Mouse (Mus musculus) kidney, postnatal 0 days (tissue): Measurements from ENCODE around the gene Siah3. TPM values are rescaled to one million over a fixed set of nuclear protein-coding genes. Genes with fewer than 3 reads are reported as not detected.

Source experiments
- ATAC-seq: fragments of 200-750 bp; cut with Nextera tagmentation; replicated peaks from 2 replicates; pipeline ENCODE4 v1.8.0; 2017; ENCODE audit warnings: low read depth, moderate number of reproducible peaks, moderate TSS enrichment, moderate library complexity; ENCODE audit not compliant: low FRiP score
- DNase-seq: peaks from one replicate; pipeline ENCODE4 v3.0.0-alpha.2; 2016; ENCODE audit warnings: low spot score
- H3K27ac ChIP-seq: fragments of 300-500 bp; sonication (generic); 2 replicates; pipeline ENCODE4 v1.5.1; 2014; ENCODE audit warnings: mild to moderate bottlenecking
- H3K27me3 ChIP-seq: fragments of 300-500 bp; sonication (generic); 2 replicates; pipeline ENCODE4 v1.6.1; 2014; ENCODE audit warnings: low read length, mixed read lengths; ENCODE audit not compliant: insufficient read depth
- H3K36me3 ChIP-seq: fragments of 300-500 bp; sonication (generic); 2 replicates; pipeline ENCODE4 v1.6.1; 2014; ENCODE audit warnings: low read length, mixed read lengths; ENCODE audit not compliant: insufficient read depth
- H3K4me1 ChIP-seq: fragments of 300-500 bp; sonication (generic); replicated peaks from 2 replicates; pipeline ENCODE4 v1.6.1; 2014; ENCODE audit warnings: antibody characterized with exemption, low read length, mixed read lengths; ENCODE audit not compliant: insufficient read depth
- H3K4me2 ChIP-seq: fragments of 300-500 bp; sonication (generic); 2 replicates; pipeline ENCODE4 v1.6.1; 2014; ENCODE audit warnings: mild to moderate bottlenecking, low read length, moderate library complexity, mixed read lengths
- H3K4me3 ChIP-seq: fragments of 300-500 bp; sonication (generic); replicated peaks from 2 replicates; pipeline ENCODE4 v1.5.1; 2014; ENCODE audit warnings: low read depth, low read length
- H3K9ac ChIP-seq: fragments of 300-500 bp; sonication (generic); 2 replicates; pipeline ENCODE4 v1.6.1; 2014; ENCODE audit warnings: low read depth, low read length
- H3K9me3 ChIP-seq: fragments of 300-500 bp; sonication (generic); replicated peaks from 2 replicates; pipeline ENCODE4 v1.6.1; 2016; ENCODE audit warnings: low read length, inconsistent platforms, mixed read lengths
- CTCF ChIP-seq: IDR thresholded peaks from 2 replicates; pipeline ENCODE4 v1.5.1; 2016; ENCODE audit warnings: antibody characterized with exemption, low read depth, mild to moderate bottlenecking, moderate library complexity
- WGBS: fragments of 180-500 bp; shearing (Covaris S2); extraction: QIAGEN DNeasy Blood & Tissue Kit; methylation state at CpG from one replicate; pipeline ENCODE4 v1.1.7; 2014; 5-methylcytosine and 5-hydroxymethylcytosine counted together
- polyA plus RNA-seq: library from polyadenylated mRNA; unstranded; fragments of >200 nt; fragmentation: Nextera tagmentation; extraction: Ambion mirVana; gene quantifications from 2 replicates; pipeline ENCODE4 v1.2.1, GENCODE M21; 2015

Siah3 gene
- polyA plus RNA-seq, 1 experiment from 2014 or later: 0.03 TPM

- Histone ChIP-seq H3K27me3 (no peaks in the 10 kb centered on the region), H3K4me3 (no peak overlapping the region), H3K9ac (no peak overlapping the region), H3K4me2 (no peak overlapping the region), H3K4me1 (no peaks in the 10 kb centered on the region), H3K9me3 (no peaks in the 10 kb centered on the region), H3K27ac (no peak overlapping the region), H3K36me3 (no peaks in the 10 kb centered on the region)
- WGBS: 80% methylated on average over 2 of the region's 2 CpGs
- TF ChIP-seq CTCF: no peak
- ATAC-seq (no peak), DNase-seq (no peak)
These were observed 20.1 kb downstream of the Siah3 start for GRCm38 (mm10) chr14:75475887-75476286.

- Histone ChIP-seq H3K4me1 (no peaks in the 10 kb centered on the region), H3K27me3 (no peaks in the 10 kb centered on the region), H3K4me3 (no peak overlapping the region), H3K36me3 (no peaks in the 10 kb centered on the region), H3K4me2 (no peak overlapping the region), H3K9ac (no peak overlapping the region), H3K27ac (no peak overlapping the region), H3K9me3 (no peaks in the 10 kb centered on the region)
- WGBS: 74% methylated on average over 15 of the region's 15 CpGs
- ATAC-seq (no peak), DNase-seq (no peak)
- no peak for TF ChIP-seq CTCF
These were observed 26.7 kb downstream of the Siah3 start for GRCm38 (mm10) chr14:75482231-75483175.

GRCm38 (mm10) chr14:75483176-75483546, 27.4 kb downstream of the Siah3 start:
- Histone ChIP-seq H3K27ac (no peak overlapping the region), H3K36me3 (no peaks in the 10 kb centered on the region), H3K4me2 (no peak overlapping the region), H3K9me3 (no peaks in the 10 kb centered on the region), H3K27me3 (no peaks in the 10 kb centered on the region), H3K9ac (no peak overlapping the region), H3K4me3 (no peak overlapping the region), H3K4me1 (no peaks in the 10 kb centered on the region)
- DNase-seq: no peak
- TF ChIP-seq CTCF: no peak
- 87% methylated on average over 6 of the region's 6 CpGs for WGBS
- ATAC-seq: no peak

GRCm38 (mm10) chr14:75487932-75488331, 32.1 kb downstream of the Siah3 start:
- no peaks in the 10 kb centered on the region for H3K9me3 ChIP-seq
- no peak for TF ChIP-seq CTCF
- no peak overlapping the region for H3K4me3 ChIP-seq
- H3K4me2 ChIP-seq: no peak overlapping the region
- peak; percentile 60 for DNase-seq
- WGBS: 39% methylated on average over 7 of the region's 7 CpGs
- H3K4me1 ChIP-seq: no peaks in the 10 kb centered on the region
- no peak overlapping the region for H3K9ac ChIP-seq
- no peak overlapping the region for H3K27ac ChIP-seq
- no peaks in the 10 kb centered on the region for H3K36me3 ChIP-seq
- peak; percentile 43; the same call in 1 of the 2 replicates for ATAC-seq
- no peaks in the 10 kb centered on the region for H3K27me3 ChIP-seq

- no peaks in the 10 kb centered on the region for H3K4me1 ChIP-seq
- whole genome bisulfite sequencing: 82% methylated on average over 14 of the region's 14 CpGs
- DNase-seq: no peak
- no peaks in the 10 kb centered on the region for H3K27me3 ChIP-seq
- no peaks in the 10 kb centered on the region for H3K36me3 ChIP-seq
- H3K4me2 ChIP-seq: no peak overlapping the region
- no peak for TF ChIP-seq CTCF
- no peak overlapping the region for H3K4me3 ChIP-seq
- ATAC-seq: no peak
- H3K9me3 ChIP-seq: no peaks in the 10 kb centered on the region
- no peak overlapping the region for H3K27ac ChIP-seq
- H3K9ac ChIP-seq: no peak overlapping the region
These were observed 37.9 kb downstream of the Siah3 start for GRCm38 (mm10) chr14:75493555-75494194.

- WGBS: 34% methylated on average over 6 of the region's 6 CpGs
- Histone ChIP-seq H3K4me1 (no peaks in the 10 kb centered on the region), H3K4me2 (no peak overlapping the region), H3K9ac (no peak overlapping the region), H3K9me3 (no peaks in the 10 kb centered on the region), H3K27ac (no peak overlapping the region), H3K27me3 (no peaks in the 10 kb centered on the region), H3K36me3 (no peaks in the 10 kb centered on the region), H3K4me3 (no peak overlapping the region)
- DNase-seq (peak; percentile 53), ATAC-seq (no peak)
- no peak for TF ChIP-seq CTCF
These were observed 39.1 kb downstream of the Siah3 start for GRCm38 (mm10) chr14:75494926-75495325.
